Mouse (Mus musculus): Measurements from ENCODE around the gene Fhl2.

- no peak for TF ChIP-seq CTCF (IDR thresholded peaks at IDR 0.05; ENCODE audit: insufficient read depth, low read depth, low read length)
- no peak for TF ChIP-seq POLR2A (IDR thresholded peaks at IDR 0.05; ENCODE audit: insufficient read depth, low read depth, low read length)
These were observed 122.0 kb downstream of the Fhl2 start for GRCm38 (mm10) chr1:43074791-43075190.

Data from olfactory bulb, adult 2 months (tissue).